8 mouse cellular contexts compared by ENCODE assay signal in genomic region chr10:66919953-66920760, GRCm38 (mm10).
DNase-seq lines count a peak whose midpoint lies in the region; ATAC-seq lines count a peak whose summit lies in the region.

No protein-coding gene starts in this region.

- peak; percentile 88 for DNase-seq in adrenal gland, adult 2 months
- DNase-seq in embryo, embryonic 10 days (ENCODE audit: low spot score) = peak; percentile 82
- DNase-seq in gastrocnemius, postnatal 25 days = peak; percentile 83
- DNase-seq in left cerebral cortex, postnatal 10 days (ENCODE audit: extremely low spot score in 1 of 2, low spot score in 2 of 2) = peak; percentile 82 to 93
- DNase-seq in right cerebral cortex, postnatal 10 days (ENCODE audit: low spot score in 2 of 2) = peak; percentile 92 to 94
- no peak for DNase-seq in c-Kit-positive CD71-positive TER-119-positive erythroid progenitor cells, embryonic 14.5 days (ENCODE audit: low spot score)

- ATAC-seq in inflammation-experienced regulatory T-cells, adult 6 months = peak; percentile 61
- peak; percentile 81 for ATAC-seq in megakaryocyte, adult 5-6 weeks (ENCODE audit: poor library complexity, severe bottlenecking)

- intact Hi-C loops in left cerebral cortex, postnatal 10 days (cut with DNase I) = loop anchor here (2.0 to 5.0 kb wide), 2 partner anchors 83 to 97 kb away; no protein-coding TSS in a partner anchor
